Mouse (Mus musculus): ENCODE results near the gene Rcn1.

- no peak for TF ChIP-seq CTCF (IDR thresholded peaks at IDR 0.05; ENCODE audit: insufficient read depth, low read length)
- no peak for TF ChIP-seq POLR2A (IDR thresholded peaks at IDR 0.05; ENCODE audit: borderline replicate concordance, extremely low read depth, low read depth, low read length)
Observed at GRCm38 (mm10) chr2:105370698-105371097, 28.4 kb downstream of the Rcn1 start.

Data from lung, adult 2 months (tissue).